Mouse (Mus musculus) right cerebral cortex, postnatal 36 days (tissue): ENCODE results near the gene Ahnak.
"Not testable (repeated sequence)": the region's sequence is repeated elsewhere in the genome, so short reads cannot be mapped to it uniquely, and the experiment has no call there.

ENCODE experiments used
- DNase-seq, 2 experiments: peaks; one replicate each; pipeline ENCODE4 v3.0.0; 2022; ENCODE audit warnings: low spot score in 2 of 2, mixed read lengths in 1 of 2

Ahnak gene

DNA sequence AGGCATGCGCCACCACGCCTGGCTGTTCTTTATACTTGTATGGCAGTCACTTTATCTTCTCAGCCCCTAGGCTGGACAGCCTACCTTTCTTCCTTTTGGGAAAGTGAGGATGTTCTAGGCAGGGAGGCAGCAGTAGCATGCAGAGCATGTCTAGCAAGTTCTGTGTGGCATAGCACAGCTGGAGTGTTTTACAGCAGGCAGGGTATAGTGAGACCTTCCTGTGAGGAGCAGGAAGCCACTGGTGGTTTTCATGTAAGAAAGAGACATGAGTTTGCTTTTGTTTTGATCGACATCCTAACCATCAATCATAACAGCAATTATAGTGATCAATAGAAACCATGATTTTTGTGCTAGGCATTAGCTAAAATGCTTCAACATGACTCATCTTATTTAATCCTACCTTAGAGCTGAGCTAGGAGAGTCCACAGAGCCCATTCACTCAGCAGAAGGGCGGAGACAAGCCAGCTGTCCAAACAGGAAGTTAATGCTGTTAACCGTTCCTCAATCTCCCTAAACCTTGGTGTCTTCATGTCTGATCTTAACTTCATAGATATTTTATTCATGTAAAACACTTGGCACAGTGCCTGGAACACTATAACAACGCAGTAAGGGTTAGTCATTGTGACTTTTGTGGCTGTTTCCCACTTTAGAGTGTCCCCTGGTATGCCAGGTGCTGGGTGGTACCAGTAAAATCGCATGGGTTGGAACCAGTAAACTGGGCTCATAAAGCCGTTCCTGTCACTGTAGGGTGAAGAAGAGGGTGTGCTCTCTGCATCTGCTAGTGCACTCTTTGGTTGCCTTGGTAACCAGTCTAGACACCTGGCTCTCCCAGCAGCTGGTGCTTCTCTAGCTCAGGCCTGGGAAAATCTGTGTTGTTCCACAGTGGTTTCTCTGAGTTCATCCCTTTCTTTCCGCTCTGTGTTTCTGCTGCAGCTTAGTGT, 76.8 kb downstream of the Ahnak start:
- peak; percentile 18 to 28 for DNase-seq

DNA sequence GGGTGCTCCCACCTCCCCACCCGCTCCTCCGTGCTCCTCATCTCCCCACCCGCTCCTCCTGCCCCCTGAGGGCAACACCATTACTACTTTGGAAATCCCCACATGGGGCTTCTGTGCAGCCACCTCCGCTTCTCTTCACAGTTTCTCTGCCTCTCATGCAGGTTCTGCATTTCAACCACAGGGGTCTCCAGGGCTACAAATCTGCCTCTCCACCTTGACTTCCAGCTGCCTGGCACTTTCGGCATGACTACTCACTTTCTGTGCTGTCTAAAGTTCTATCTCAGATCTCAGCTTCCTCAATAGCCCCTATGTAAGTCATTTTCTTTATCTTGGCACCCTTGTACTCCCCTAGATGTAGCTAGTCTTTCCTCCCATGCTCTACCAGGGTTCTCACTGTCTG, 78.2 kb downstream of the Ahnak start:
- DNase-seq: no peak

DNA sequence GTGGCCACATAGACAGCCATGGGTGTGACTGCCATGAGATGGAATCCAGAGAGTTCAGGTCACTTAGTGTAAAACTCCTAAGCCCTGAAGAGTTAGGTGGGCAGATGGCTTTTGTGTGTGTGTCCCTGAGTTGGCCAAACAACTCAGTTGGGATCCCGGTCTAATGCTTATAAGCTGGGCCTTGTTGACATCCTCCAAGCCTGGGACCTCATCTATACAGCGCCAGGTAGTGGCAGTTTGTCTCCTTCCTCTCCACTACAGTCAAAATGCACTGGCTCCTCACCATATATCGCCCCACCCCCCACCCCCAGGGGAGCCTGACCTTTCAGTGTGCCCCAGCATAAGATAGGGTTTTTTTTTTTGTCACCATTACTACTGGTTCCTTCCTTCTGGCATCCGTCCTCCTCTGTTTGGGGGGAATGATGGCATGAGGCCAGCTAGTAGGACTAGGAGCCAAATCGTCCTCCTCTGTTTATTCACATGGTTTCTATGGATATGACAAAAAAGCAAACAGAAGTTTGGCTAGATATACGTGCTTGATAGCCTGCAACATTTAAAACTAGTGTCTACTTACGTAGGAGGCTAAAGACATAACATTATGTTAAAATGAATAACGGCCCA, 80.7 kb downstream of the Ahnak start:
- no peak for DNase-seq

DNA sequence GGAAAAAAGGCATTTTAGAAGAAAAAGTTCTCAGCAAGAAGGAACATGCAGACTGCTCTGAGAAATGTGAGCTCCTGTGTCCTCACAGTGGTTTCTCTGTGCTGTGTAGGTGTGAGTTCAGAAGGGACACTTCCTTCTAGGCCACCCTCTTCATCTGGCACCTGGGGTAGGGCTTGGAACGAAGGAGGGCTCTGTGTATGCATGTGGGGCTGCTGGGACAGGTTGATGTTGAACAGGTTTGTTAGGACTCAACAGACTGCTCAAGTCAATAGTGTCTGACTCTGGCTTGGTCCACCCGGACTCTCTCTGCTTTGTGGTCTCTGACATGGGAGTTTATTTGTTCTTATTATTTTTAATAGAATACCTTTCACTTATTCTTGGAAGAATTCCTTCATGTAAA, 81.2 kb downstream of the Ahnak start:
- DNase-seq: no peak

DNA sequence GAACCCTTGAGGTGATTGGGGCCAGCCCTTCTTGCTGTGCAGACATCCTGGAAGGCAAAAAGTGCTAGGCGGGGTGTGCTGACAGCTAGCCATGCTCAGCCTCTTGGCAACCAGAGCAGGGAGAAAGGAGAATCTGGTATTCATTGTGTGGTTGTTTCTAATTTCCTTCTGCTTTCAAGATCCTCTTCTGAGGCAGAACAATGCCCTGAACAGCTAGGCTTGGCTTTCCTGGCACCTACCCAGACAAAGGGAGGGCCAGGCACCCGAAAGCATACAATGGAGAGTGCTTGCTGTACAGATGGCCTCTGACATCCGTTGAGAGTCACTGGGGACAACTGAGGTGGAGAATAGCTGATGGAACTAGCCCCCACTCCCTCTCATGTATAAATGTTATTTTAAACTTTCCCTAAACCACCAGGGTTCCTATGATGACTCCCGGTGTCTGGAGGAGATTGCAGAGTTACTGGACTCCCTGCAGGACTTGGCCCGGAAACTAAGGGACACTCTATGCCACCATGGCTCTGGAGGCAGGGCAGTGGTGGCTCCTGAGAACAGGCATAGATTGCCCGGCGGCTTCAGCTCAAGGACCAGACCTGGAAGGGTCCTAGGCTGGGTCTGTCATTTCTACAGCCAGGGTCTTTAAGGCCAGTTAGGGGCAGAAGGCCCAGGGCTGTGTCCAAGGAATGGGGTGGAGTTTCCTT, 82.5 kb downstream of the Ahnak start:
- peak; percentile 17 to 38 for DNase-seq

DNA sequence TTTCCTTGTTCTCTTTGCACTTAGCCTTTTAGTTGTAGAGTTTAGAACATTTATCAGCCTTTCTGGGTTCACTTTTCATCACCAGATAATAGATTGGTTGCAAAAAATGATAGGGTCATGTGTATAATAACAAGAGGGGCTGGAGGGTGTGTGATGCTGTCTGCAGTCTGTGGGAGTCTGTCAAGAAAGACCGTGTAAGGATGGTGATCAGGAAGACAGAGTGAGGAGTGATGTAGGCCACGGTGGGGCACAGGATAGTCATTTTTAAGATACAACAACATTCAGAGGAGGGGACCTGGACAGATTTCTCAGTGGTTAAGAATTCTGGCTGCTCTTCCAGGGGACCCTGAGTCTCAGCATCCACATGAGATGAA, 83.1 kb downstream of the Ahnak start:
- no peak for DNase-seq

DNA sequence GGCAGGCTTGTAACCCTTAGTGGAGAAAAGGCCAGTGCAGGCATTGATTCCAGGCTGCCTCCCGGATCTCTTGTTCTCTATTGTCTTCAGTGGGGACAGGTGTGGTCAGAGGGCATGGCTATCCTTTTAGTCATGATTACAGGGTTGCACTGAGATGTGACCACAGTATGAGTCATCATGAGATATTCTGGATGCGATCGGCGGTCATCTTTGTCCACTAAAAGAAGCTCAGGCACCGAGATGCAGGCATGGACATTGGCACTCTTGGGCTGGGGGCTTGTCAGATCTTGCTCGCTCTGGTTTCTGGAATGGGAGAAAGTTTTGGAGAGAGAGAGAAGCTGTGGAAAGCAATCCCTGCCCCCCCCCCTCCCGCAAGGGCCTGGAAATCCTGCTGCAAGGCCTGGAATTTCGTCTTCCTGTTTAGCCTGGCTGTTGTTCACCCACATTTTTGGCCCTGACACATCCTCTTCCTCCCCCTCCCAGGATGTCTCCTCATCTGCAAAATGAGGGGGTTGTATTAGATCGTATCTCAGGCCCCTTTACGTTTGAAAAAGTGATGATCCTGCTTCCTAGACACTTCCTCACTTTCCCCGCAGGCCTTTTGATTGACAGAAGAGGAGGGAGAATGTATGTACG, 84.8 kb downstream of the Ahnak start:
- DNase-seq: no peak

DNA sequence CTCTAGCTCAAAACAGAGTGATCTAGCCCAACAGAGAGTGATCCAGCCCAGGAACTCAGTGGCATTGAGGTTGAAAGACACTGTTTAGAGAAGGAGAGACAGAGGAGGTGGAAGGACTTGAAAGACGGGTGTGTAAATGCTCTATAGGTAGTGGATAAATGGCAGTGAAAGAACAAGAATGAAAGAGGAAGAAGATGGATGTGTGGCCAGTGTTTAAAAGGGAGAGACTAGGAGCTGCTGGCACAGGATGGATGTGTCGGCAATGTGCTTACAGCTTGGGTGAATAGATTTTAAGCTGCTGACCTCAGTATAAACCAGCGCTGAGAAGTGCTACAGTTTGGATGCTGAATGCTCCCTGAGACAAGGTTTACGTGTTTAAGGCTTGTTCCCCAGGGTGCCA, 85.3 kb downstream of the Ahnak start:
- no peak for DNase-seq

DNA sequence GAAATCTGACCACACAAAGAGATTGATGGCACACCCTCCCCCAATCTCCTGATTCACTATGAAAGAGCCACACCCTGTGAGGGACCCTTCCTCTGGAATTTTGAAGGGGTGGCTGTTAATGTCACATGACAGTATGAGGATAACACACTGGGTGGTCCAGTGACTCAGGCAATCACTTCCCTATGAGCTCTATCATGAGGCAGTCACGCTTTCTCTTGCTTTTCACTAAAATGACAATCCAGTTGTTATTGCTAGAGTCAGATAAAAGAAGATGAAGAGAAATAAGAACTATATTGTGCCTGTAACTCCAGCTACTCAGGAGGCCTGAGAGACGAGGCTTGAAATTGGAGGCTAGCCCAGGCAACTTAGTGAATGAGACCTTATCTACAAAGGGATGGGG, 86.5 kb downstream of the Ahnak start:
- DNase-seq: no peak

DNA sequence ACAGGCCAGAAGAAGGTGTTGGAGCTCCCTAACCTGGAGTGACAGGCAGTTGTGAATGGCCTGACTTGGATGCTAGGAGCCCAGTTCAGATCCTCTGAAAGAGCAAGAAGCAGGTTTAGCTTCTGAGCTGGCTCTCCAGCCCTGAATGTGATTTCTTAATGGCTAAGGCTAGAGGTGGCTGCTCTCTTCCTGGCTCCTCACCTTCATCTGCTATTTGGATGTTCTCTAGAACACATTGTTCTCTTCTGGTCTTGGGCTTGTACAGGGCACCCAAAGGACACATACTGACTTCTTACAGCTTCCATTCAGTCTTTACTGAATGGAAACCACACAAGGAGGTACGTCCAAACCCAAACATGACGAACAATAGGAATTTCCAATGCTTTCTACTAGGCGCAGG, 87.0 kb downstream of the Ahnak start:
- DNase-seq: no peak

DNA sequence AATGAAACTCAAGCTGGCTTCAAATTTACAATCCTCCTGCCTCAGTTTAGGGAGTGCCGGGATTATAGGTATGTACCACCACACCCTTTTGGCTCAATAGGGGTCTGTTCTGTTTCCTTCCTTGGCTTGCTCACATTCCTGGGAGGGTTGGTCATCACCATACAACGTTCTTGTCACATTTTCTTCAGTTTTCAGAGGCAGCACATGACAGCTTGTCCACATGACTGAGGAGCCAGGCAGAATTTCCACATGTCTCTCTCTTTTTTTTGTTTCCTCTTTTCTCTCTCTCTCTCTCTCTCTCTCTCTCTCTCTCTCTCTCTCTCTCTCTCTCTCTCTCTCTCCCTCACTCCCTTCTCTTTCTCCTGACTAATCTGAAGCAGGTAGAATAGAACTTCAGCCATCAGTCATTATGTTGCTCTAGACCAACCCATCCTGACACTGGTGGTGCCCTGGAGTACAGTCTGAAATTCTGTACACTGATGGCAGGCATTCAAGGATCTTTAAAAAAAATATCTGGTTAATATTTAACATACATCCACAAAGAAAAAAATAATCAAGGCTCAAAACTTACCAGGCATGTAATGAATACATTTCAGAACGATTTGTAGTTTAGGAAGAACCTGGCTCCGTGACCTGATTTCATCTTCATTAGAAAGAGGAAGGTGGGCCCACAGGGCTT, 88.0 kb downstream of the Ahnak start:
- no peak for DNase-seq

DNA sequence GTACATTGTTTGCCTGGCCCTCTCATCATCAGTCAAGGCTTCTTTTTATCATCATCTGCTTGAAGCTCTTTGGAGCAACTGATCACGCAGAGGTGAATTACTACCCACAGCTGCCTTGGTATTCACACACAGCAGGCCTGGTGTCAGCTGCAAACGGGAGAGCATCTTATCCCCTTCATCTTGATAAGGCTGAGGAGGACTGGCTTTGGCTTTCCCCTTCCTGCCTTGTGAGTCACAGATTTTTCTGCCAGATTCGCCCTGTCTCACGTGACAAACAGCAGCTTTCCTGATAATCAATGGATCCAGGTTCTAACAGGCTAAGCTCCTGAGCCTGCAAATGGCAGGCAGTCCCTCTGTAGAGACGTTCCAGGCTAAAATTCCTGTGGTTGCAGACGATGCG, 90.8 kb downstream of the Ahnak start:
- no peak for DNase-seq

DNA sequence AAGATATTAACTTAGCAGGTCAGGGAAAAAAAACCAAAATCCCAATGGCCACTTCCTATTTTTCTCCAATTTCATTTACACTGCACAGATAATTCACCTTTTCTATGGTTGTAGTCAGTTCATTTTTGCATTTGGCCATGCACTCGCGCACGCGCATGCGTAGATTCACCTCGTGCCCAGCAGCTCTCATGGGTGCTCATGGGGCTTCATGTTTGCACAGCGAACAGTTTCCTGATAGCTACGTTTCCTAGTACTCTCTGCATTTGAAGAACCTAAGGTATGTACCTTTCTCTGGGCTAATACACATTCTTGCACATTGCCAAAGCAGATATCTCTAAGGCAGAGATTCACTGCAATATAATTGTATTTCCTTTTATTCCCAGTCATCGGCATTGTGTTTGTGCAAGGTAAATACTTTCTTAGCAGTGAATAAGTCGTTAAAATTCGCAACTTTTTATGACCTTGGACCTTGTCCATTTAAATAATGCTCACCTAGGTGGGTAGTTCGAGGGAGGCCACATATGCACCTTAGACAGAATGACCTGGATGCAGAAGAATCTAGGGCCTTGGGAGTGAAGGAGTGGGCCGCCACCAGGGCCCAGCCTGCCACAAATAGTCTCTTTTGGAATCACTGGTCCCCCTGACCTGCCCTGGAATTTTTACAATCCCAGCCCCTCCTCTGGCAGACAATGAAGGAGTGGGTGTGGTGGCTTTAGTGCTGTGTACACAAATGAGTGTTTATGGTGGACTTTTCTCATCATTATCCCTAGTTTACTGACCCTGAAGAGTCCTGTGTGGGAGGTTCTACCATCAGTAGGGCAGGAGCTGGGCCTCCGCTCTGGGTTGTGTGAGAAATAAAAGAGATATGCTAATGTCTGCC, 92.5 kb downstream of the Ahnak start:
- DNase-seq: no peak

DNA sequence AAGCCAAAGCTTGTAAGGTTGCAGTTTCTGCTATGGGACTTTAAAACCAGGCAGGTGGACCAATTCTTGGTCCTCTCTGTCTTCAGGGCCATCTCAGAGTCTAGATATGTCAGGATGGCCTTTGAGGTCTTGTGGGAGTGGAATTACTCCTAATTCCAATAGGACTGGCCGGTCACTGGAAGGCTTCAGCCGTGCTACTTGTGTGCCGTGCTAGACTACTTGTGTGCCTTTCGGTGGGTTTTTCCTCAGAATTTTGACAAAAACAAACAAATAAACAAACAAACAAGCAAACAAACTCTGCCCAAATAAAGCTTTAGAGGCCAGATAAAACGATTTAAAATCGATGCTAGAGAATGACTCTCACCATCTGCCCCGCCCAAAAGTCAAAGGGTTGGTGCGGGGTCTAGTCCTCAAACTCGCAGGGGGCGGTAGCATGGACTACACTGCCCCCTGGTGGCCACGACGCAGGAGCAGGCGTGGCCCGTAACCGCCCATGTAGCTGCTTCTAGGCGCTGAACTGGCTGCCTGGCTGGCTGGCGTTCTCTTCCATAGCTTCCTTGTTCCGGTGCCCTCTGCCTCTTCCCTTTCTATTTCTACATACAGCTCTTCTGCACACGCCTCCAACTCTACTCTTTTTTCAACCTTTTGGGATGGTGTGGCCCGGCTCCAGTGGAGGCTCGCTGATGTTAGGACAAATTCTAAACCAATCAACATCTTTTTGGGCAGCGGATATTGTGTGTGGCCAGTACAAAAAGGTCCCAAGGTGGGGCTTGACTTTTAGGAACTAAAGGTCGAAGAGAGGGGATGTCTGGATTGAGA, 93.3 kb downstream of the Ahnak start:
- DNase-seq: peak; percentile 25 to 51

DNA sequence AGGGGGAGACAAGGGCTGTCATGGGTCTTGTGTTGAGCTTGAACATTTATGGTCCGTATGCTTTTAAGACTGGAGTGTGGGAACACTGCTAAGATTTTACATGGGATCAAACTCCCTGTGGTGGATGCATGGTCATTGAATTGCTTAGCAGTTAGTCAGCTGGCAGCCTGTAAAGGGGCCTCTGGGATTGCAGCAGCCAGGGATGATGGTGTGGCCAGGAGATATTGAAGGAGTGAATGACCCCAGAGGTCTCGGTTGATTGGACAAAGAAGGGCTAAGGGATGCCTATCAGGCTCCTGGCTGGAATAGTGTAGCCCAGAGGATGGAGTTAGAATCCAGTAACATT, 93.9 kb downstream of the Ahnak start:
- DNase-seq: no peak

DNA sequence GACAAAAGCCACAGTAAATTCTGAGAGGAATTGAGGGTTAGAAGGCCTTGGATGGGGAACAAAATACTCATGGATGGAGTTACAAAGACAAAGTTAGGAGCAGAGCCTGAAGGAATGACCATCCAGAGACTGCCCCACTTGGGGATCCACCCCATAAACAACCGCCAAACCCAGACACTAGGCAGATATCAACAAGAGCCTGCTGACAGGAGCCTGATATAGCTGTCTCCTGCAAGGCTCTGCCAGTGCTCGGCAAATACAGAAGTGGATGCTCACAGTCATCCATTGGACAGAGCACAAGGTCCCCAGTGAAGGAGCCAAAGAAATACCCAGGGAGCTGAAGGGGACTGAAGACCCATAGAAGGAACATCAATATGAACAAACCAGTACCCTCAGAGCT, 94.8 kb downstream of the Ahnak start:
- DNase-seq: not testable (repeated sequence)

DNA sequence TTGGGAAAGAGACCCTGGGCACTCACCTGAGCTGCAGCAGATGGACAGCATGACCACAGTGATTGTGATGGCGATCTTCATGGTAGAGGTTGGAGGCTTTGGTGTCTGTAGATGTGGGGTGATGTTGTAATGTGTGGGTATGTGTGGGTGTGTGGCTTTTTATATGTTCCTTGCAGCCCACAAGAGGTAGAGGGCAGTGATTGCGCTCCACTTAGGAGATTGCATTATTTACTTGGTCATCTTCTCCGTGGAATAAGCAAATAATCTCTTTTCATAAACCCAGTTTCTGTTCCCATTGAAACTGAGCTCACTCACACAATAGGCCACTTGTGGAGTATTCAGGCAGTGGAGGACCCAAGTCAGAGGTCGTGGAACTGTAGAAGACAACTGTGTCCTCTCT, 98.7 kb downstream of the Ahnak start, which contains the start of gene Scgb1a1:
TSS of gene Scgb1a1 (minus strand) at position 138 of the 400 bp plus-strand sequence.
- DNase-seq: no peak

DNA sequence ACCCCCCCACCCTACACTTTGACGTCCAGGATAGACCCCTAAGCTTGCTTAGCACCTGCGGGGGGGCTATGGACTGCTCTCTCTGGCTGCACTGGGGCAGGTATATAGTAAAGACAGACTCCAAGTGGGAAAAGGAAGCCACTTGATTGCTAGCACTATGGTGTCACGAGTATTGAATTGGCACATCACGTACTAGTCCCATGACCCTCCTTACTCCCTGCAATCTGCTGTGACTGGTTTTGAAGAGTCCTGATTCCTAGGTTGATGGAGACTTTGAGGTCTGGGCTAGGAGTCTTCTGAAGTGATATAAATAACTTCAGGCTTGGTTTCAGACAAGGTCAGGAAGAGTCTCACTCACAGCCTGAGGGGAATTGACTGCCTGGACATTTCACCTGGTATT, 101.1 kb downstream of the Ahnak start:
- DNase-seq: no peak

DNA sequence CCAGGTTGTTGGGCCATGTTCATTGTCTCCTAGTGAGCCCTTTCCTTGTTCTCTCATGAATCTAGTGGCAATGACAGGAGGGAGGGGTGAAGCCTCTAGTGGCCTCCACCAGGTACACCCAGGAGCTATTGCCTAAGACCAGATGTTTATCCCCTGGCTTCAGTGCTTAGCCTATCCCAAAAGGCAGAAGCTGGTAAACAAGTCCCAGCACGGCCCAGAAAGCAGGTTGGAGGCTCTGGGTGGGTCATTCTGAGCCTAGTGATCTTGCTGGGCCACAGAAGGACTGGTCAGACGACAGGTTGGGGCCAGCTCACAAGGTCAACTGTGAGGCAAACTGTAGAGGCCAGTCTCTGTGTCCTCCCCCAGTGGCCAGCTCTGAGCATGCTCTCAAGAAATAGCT, 101.6 kb downstream of the Ahnak start:
- no peak for DNase-seq

DNA sequence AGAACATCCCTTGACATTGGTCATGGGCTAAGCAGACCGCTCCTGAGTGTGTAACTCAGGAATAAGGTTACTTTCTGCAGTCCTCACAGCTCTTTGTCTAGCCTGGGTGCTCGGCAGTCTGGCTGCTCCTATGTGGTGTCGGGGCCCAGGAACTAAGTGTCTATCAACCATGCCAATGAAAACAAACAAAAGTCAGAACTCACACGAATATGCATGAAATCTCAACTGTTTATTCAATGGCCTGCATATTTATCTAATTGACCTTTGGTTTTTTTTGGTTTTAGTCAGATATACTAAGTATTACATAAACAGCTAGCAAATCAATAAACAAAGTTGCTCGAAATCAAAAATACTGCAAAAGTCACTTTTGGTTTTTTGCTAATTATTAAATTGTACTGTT, 106.0 kb downstream of the Ahnak start:
- no peak for DNase-seq
